Mouse (Mus musculus) layer of hippocampus, postnatal 25 days (tissue): ENCODE data around the gene Top1. TPM values are rescaled to one million over a fixed set of nuclear protein-coding genes. Genes with fewer than 3 reads are reported as not detected.
A peak's percentile ranks its signal among the peaks of the same experiment; 100 is the strongest.

Source experiments
- DNase-seq, 2 experiments: peaks; one replicate each; pipeline ENCODE4 v3.0.0; 2022; ENCODE audit warnings: mixed read lengths in 2 of 2, low spot score in 1 of 2; ENCODE audit errors: extremely low spot score in 1 of 2
- total RNA-seq, 2 experiments: library from RNA; stranded (reverse); gene quantifications; 2 replicates each; pipeline ENCODE4 v1.2.3; 2021

Gene Top1
- total RNA-seq, 2 experiments from 2014 or later, result 79.4 to 87.1 TPM

- no peak for DNase-seq
Measured at GRCm38 (mm10) chr2:160715463-160716030, 69.9 kb downstream of the Top1 start.

- peak in 1 of 2 experiments; percentile 45 for DNase-seq
Measured at GRCm38 (mm10) chr2:160717269-160717668, 71.6 kb downstream of the Top1 start.

- DNase-seq, result no peak
Measured at GRCm38 (mm10) chr2:160718811-160719210, 73.1 kb downstream of the Top1 start.

- DNase-seq, result no peak
Measured at GRCm38 (mm10) chr2:160722714-160723113, 77.0 kb downstream of the Top1 start.

DNA sequence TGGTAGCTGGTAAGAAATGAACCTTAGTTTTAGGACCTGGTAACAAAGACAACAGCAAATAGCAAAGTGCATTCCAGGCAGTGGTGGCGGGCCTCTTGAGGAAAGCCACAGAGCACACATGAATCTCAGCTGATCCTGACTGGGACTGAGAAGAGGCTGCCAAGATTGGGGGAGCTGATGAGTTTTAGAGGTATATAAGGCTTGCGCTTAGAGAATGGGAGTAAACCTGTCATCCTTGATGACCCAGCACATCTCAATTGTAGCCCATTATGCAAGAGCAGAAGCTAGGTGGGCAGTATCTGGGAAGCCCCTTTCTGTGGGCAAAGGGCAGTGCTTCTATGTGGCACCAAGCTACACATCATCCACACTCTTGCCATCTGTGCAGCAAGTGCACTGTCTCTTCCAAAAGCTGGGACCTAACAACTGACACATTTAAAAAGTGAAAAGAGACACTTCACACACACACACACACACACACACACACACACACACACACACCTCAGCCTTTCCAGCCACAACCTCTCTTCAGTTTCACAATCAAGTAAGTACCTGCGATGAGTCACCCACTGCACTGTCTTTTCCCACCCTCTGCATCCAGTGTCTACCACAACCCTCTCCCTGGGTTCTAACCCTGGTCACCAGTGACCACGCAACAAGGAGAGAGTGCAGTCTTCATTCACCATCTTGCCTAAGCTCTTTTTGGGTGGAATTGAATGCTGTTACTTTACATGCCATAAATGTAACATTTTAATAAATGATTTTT is 78.1 kb downstream of the Top1 start:
- no peak for DNase-seq

DNA sequence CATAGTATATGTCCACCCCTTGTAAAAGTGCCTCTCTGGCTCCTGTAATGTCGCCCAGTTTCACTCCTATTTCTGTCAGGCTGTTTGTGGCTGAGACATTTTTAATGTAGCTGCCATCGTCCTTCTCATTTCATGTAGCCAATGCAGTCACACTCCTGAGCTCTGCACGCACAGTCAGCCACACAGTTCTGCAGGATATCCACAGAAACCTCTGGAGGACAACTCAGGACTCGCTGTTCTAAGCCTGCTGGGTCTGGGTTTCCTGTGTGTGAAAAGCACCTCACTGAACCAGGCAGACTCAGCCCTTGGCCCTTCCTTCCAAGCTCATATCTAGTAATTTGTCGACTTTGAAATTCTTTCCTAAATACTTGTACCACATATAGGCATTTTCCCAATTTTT is 78.8 kb downstream of the Top1 start:
- no peak for DNase-seq

- DNase-seq, result no peak
Measured at GRCm38 (mm10) chr2:160725877-160726864, 80.5 kb downstream of the Top1 start.

DNA sequence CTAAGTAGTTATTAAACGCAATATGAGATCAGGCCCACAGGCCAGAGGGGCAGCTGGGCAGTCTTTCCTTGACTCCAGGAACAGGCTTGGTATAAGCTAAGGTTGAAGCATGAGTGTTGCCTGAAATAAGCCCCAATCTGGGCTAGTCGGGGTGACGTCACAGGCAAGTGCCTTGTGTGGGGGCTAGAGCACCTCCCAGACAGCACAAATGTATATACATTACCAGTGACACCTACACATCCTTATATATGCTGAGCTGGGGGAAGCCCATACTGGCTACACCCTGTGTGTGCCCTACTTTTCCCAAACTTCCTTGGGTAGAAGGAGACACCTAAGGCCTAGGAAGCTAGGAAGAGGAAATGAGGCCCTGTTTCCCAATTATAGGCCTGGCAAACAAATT is 83.3 kb downstream of the Top1 start:
- peak in 1 of 2 experiments; percentile 1 for DNase-seq

GRCm38 (mm10) chr2:160729436-160729835 is 83.7 kb downstream of the Top1 start:
- DNase-seq, result peak in 1 of 2 experiments; percentile 1

GRCm38 (mm10) chr2:160729851-160730796 is 84.4 kb downstream of the Top1 start:
- peak in 1 of 2 experiments; percentile 4 for DNase-seq

GRCm38 (mm10) chr2:160730797-160731116 is 85.1 kb downstream of the Top1 start:
- DNase-seq, result no peak

- DNase-seq, result peak; percentile 82 to 84
Measured at GRCm38 (mm10) chr2:160731117-160731838, 85.6 kb downstream of the Top1 start, which contains the start of gene Plcg1. Gene Plcg1, plus strand, starts transcription at chr2:160731300.

GRCm38 (mm10) chr2:160731839-160732261 is 86.2 kb downstream of the Top1 start:
- DNase-seq, result peak; percentile 45 to 56

GRCm38 (mm10) chr2:160732420-160732995 is 86.8 kb downstream of the Top1 start:
- DNase-seq, result no peak

GRCm38 (mm10) chr2:160733131-160733531 is 87.4 kb downstream of the Top1 start:
- DNase-seq, result no peak

GRCm38 (mm10) chr2:160734331-160734730 is 88.6 kb downstream of the Top1 start:
- DNase-seq, result no peak

DNA sequence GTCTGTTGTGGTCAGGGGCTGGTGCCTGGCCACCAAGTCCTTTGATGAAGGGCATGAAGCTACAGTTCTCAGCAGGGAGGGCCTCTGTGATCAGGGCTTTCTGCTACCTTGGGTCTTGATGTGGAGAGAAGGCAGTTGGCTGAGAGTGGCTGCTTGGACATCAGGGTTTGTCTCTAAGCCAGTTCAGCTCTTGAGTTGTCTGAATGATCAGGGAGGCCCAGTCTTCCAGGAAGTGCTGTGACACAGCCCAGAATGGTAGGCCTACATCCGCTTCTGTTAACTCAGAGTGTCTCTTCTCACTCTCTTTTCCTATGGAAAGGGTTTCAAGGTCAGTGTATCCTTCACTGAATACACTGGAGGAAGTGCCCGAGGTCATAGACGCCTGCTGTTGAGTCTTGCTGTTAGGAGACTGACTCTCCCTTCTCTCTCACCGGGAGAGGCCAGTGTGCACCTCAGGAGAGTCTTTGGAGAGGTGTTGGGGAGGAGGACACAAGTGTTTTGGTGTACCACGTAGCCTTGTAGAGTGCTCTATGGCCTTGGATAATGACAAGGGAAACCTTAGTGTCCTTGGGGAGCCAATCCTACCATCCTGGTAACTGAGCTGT is 90.1 kb downstream of the Top1 start:
- DNase-seq, result no peak

- no peak for DNase-seq
Measured at GRCm38 (mm10) chr2:160736466-160736865, 90.8 kb downstream of the Top1 start.
